Mouse (Mus musculus) WW6 (cell line): Measurements from ENCODE around the gene Srpr.

Experiments
- DNase-seq: peaks from one replicate; pipeline ENCODE4 v3.0.0-alpha.2; 2013; ENCODE audit warnings: low read depth, low spot score

The Srpr gene

GRCm38 (mm10) chr9:35262418-35262817 is 62.4 kb downstream of the Srpr start:
- no peak for DNase-seq

GRCm38 (mm10) chr9:35263431-35263830 is 63.5 kb downstream of the Srpr start:
- no peak for DNase-seq

GRCm38 (mm10) chr9:35264509-35264908 is 64.5 kb downstream of the Srpr start:
- no peak for DNase-seq

GRCm38 (mm10) chr9:35267146-35267975 is 67.4 kb downstream of the Srpr start, which contains the start of the genes Fam118b and Rpusd4:
Gene Fam118b, minus strand, starts transcription at chr9:35267805.
Gene Rpusd4, plus strand, starts transcription at chr9:35267865.
- peak; percentile 70 for DNase-seq

- DNase-seq = no peak
Observed at GRCm38 (mm10) chr9:35267976-35268715, 68.2 kb downstream of the Srpr start.

- DNase-seq = no peak
Observed at GRCm38 (mm10) chr9:35277855-35278365, 77.9 kb downstream of the Srpr start.

- no peak for DNase-seq
Observed at GRCm38 (mm10) chr9:35278451-35278850, 78.5 kb downstream of the Srpr start.

GRCm38 (mm10) chr9:35282006-35282850 is 82.3 kb downstream of the Srpr start:
- no peak for DNase-seq

- no peak for DNase-seq
Observed at GRCm38 (mm10) chr9:35282851-35283200, 82.9 kb downstream of the Srpr start.

GRCm38 (mm10) chr9:35283415-35284069 is 83.6 kb downstream of the Srpr start:
- no peak for DNase-seq

- DNase-seq = no peak
Observed at GRCm38 (mm10) chr9:35284351-35284750, 84.4 kb downstream of the Srpr start.

GRCm38 (mm10) chr9:35286351-35286750 is 86.4 kb downstream of the Srpr start:
- DNase-seq = no peak

GRCm38 (mm10) chr9:35289992-35290391 is 90.0 kb downstream of the Srpr start:
- no peak for DNase-seq

GRCm38 (mm10) chr9:35290417-35290816 is 90.4 kb downstream of the Srpr start:
- DNase-seq = no peak

GRCm38 (mm10) chr9:35290916-35291315 is 90.9 kb downstream of the Srpr start:
- DNase-seq = no peak

- no peak for DNase-seq
Observed at GRCm38 (mm10) chr9:35293465-35293864, 93.5 kb downstream of the Srpr start.
